Mouse (Mus musculus): ENCODE data around the gene Slc2a1. TPM values are rescaled to one million over a fixed set of nuclear protein-coding genes. Genes with fewer than 3 reads are reported as not detected.

Slc2a1 gene
- total and polyA plus RNA-seq, 3 experiments, result 33.4 to 64.9 (median 46.2) TPM

GRCm38 (mm10) chr4:119108495-119109408 lies at the start of gene Slc2a1 (continued):
- no peak for TF ChIP-seq PAX5 (IDR thresholded peaks at IDR 0.05; ENCODE audit: low read length)

GRCm38 (mm10) chr4:119066791-119067190 lies 41.7 kb upstream of the Slc2a1 start:
- Histone ChIP-seq H3K4me2 (ENCODE audit: insufficient read depth, low read depth, poor library complexity, severe bottlenecking) (no peak overlapping the region), H3K27ac (ENCODE audit: insufficient read depth, low read depth) (no peak overlapping the region), H3K36me3 (replicated peaks in 1 of 2; ENCODE audit: control insufficient read depth in 1 of 2, insufficient read depth in 1 of 2, low read length in 1 of 2) (no peaks in the 10 kb centered on the region), H3K4me1 (ENCODE audit: control insufficient read depth in 1 of 2, insufficient read depth in 2 of 2) (no peaks in the 10 kb centered on the region), H3K27me3 (replicated peaks) (peaks cover 25% of the 10 kb centered on the region), H3K79me2 (replicated peaks; ENCODE audit: control insufficient read depth, extremely low read depth, insufficient read depth, poor library complexity, severe bottlenecking) (no peaks in the 10 kb centered on the region), H3K4me3 (replicated peaks in 1 of 3; ENCODE audit: low read depth in 2 of 3, low read length in 2 of 3, poor library complexity in 1 of 3) (no peak overlapping the region), H3K9ac (ENCODE audit: insufficient read depth, low read depth) (no peak overlapping the region), H3K9me3 (replicated peaks; ENCODE audit: low read length) (no peaks in the 10 kb centered on the region)
- TF ChIP-seq CHD2 (IDR thresholded peaks at IDR 0.05; ENCODE audit: low read length), result no peak
- TF ChIP-seq BHLHE40 (IDR thresholded peaks at IDR 0.05; ENCODE audit: low read depth, low read length), result no peak
- no peak for TF ChIP-seq JUN (IDR thresholded peaks at IDR 0.05; ENCODE audit: insufficient read depth, low read depth, low read length)
- no peak for TF ChIP-seq MAX (IDR thresholded peaks at IDR 0.05; ENCODE audit: low read length)
- TF ChIP-seq RCOR1 (conservative IDR thresholded peaks at IDR 0.05; ENCODE audit: low read depth, low read length), result no peak
- no peak for TF ChIP-seq TCF12 (IDR thresholded peaks at IDR 0.05; ENCODE audit: low read depth, low read length)
- TF ChIP-seq IRF4 (IDR thresholded peaks at IDR 0.05; ENCODE audit: low read depth, low read length), result no peak
- TF ChIP-seq USF1 (IDR thresholded peaks at IDR 0.05; ENCODE audit: low read depth, low read length), result no peak
- no peak for TF ChIP-seq SIN3A (IDR thresholded peaks at IDR 0.05; ENCODE audit: low read length)
- no peak for TF ChIP-seq GABPA (IDR thresholded peaks at IDR 0.05; ENCODE audit: insufficient replicate concordance, low read depth, low read length)
- TF ChIP-seq POLR2AphosphoS2 (IDR thresholded peaks at IDR 0.05; ENCODE audit: low read depth, low read length), result no peak
- no peak for TF ChIP-seq CHD1 (IDR thresholded peaks at IDR 0.05; ENCODE audit: low read depth, low read length)
- DNase-seq (ENCODE audit: extremely low read depth), result no peak
- dilution Hi-C loops (cut with MboI; ENCODE audit: extremely low pct_ligation_motif_present, extremely low pct_unique_long_range_greater_than_20kb, low sequenced_read_pairs) (no loop called here), in situ Hi-C loops (cut with MboI; ENCODE audit: low pct_ligation_motif_present, low pct_unique_long_range_greater_than_20kb, low sequenced_read_pairs) (no loop called here)

GRCm38 (mm10) chr4:119067204-119067603 lies 41.3 kb upstream of the Slc2a1 start:
- Histone ChIP-seq H3K9me3 (replicated peaks; ENCODE audit: low read length) (no peaks in the 10 kb centered on the region), H3K27me3 (replicated peaks) (peaks cover 26% of the 10 kb centered on the region), H3K9ac (ENCODE audit: insufficient read depth, low read depth) (no peak overlapping the region), H3K4me2 (ENCODE audit: insufficient read depth, low read depth, poor library complexity, severe bottlenecking) (no peak overlapping the region), H3K79me2 (replicated peaks; ENCODE audit: control insufficient read depth, extremely low read depth, insufficient read depth, poor library complexity, severe bottlenecking) (no peaks in the 10 kb centered on the region), H3K27ac (ENCODE audit: insufficient read depth, low read depth) (no peak overlapping the region), H3K4me3 (replicated peaks in 1 of 3; ENCODE audit: low read depth in 2 of 3, low read length in 2 of 3, poor library complexity in 1 of 3) (no peak overlapping the region), H3K4me1 (ENCODE audit: control insufficient read depth in 1 of 2, insufficient read depth in 2 of 2) (no peaks in the 10 kb centered on the region), H3K36me3 (replicated peaks in 1 of 2; ENCODE audit: control insufficient read depth in 1 of 2, insufficient read depth in 1 of 2, low read length in 1 of 2) (no peaks in the 10 kb centered on the region)
- DNase-seq (ENCODE audit: extremely low read depth), result no peak
- in situ Hi-C loops (cut with MboI; ENCODE audit: low pct_ligation_motif_present, low pct_unique_long_range_greater_than_20kb, low sequenced_read_pairs), result no loop called here
- dilution Hi-C loops (cut with MboI; ENCODE audit: extremely low pct_ligation_motif_present, extremely low pct_unique_long_range_greater_than_20kb, low sequenced_read_pairs), result no loop called here
- TF ChIP-seq SIN3A (IDR thresholded peaks at IDR 0.05; ENCODE audit: low read length), result no peak
- no peak for TF ChIP-seq MAZ (IDR thresholded peaks at IDR 0.05; ENCODE audit: low read depth, low read length)
- no peak for TF ChIP-seq ZKSCAN1 (IDR thresholded peaks at IDR 0.05; ENCODE audit: borderline replicate concordance, low read depth, low read length)
- TF ChIP-seq ZMIZ1 (IDR thresholded peaks at IDR 0.05; ENCODE audit: low read depth, low read length), result no peak

Measured in CH12.LX (cell line).